Mouse (Mus musculus): ENCODE data around the gene Rab33b. TPM values are rescaled to one million over a fixed set of nuclear protein-coding genes. Genes with fewer than 3 reads are reported as not detected.

Rab33b gene
- polyA plus RNA-seq, 1 experiment from 2014 or later, result 19.4 TPM

DNA sequence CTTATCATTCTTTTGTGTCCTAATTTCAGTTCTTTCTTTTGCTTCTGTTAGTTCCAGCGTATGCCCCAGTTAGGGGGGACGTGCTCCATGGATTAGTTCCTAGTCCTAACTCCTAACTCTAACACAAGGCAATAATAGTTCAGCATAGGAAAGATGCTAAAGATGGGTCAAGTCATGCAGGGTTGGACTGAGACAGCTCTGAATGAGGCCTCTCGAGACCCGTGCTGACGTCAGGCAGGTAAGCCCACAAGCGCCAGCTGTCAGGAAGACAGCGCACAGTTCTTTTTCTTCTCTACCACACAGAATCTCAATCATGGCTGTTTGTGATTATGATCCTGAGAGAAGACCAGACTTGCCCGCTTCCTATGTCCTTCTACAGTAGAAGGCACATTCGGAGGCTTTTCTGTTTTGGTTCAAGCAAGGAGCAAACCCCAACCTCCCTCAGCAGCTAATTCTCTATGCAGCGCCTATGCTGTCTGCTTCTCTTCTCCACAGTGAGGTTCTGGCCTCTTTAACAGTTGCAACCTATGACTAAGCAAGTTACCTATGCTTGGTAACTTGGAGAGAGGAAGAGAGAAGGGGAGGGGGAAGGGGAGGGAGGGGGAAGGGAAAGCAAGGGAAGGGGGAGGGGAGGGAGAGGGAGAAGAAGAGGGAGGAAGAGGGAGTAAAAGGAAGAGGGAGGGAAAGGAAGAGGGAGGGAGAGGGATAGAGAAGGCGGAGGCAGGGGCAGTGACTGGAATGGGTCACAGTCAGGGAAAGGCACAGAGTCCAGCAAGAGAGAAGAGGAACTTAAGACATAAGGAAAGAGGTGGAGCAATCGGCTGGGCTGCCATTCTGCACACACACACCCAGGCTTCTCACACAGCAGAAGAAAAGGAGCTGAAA, 34.4 kb downstream of the Rab33b start:
- no peak overlapping the region for H3K9ac ChIP-seq
- 84% methylated on average over 12 of the region's 12 CpGs for WGBS
- H3K4me1 ChIP-seq, result no peaks in the 10 kb centered on the region
- H3K4me3 ChIP-seq, result no peak overlapping the region
- H3K36me3 ChIP-seq, result peaks cover 41% of the 10 kb centered on the region
- H3K27me3 ChIP-seq (replicated peaks), result no peaks in the 10 kb centered on the region
- ATAC-seq (ENCODE audit: low FRiP score, low read depth), result no peak
- no peak overlapping the region for H3K27ac ChIP-seq
- H3K4me2 ChIP-seq (replicated peaks), result no peak overlapping the region
- no peaks in the 10 kb centered on the region for H3K9me3 ChIP-seq

DNA sequence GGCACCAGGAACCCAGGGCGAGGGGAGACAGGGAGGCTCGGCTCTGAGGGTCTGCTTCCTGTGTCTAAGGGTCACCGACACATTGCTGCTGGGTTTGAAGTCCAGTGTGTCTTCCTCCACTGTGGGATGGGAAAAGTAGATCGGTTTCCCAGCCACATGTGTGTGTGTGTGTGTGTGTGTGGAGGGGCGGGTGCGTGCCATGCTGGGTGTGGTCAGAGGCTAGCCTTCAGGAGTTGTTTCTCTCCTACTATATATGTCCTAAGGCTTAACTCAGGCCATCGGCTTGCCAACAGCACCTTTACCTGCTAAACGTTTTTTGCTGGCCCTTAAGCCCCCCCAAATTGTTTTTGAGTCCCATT, 35.0 kb downstream of the Rab33b start:
- no peak for ATAC-seq (ENCODE audit: low FRiP score, low read depth)
- WGBS, result 70% methylated on average over 8 of the region's 8 CpGs
- Histone ChIP-seq H3K4me3 (no peak overlapping the region), H3K27me3 (replicated peaks) (no peaks in the 10 kb centered on the region), H3K9me3 (no peaks in the 10 kb centered on the region), H3K4me1 (no peaks in the 10 kb centered on the region), H3K4me2 (replicated peaks) (no peak overlapping the region), H3K27ac (no peak overlapping the region), H3K9ac (no peak overlapping the region), H3K36me3 (peaks cover 47% of the 10 kb centered on the region)

DNA sequence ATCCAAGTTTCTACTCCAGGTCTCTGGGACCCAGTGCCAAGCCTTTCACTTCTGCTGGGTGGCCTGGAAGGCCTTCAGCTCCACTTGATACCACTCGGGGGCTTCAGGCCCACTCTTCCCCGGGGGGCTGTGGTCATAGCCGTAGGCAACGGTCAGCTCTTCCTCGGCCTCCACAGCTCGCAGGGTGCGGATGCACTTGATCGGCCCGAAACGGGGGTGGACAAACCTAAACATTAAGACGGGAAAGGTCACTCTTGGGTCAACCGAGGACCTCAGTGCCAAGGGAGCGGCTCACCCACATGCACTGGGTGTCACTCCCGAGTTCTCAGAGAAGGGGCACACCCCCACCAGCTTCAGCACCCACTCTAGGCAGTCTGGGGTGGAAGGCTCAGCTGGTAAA, 37.5 kb downstream of the Rab33b start:
- no peak for ATAC-seq (ENCODE audit: low FRiP score, low read depth)
- Histone ChIP-seq H3K36me3 (peaks cover 72% of the 10 kb centered on the region), H3K9ac (no peak overlapping the region), H3K9me3 (peaks cover 4% of the 10 kb centered on the region; the same call in 1 of the 2 replicates), H3K4me3 (no peak overlapping the region), H3K27ac (no peak overlapping the region), H3K4me2 (replicated peaks) (no peak overlapping the region), H3K27me3 (replicated peaks) (no peaks in the 10 kb centered on the region), H3K4me1 (no peaks in the 10 kb centered on the region)
- WGBS, result 93% methylated on average over 14 of the region's 14 CpGs

DNA sequence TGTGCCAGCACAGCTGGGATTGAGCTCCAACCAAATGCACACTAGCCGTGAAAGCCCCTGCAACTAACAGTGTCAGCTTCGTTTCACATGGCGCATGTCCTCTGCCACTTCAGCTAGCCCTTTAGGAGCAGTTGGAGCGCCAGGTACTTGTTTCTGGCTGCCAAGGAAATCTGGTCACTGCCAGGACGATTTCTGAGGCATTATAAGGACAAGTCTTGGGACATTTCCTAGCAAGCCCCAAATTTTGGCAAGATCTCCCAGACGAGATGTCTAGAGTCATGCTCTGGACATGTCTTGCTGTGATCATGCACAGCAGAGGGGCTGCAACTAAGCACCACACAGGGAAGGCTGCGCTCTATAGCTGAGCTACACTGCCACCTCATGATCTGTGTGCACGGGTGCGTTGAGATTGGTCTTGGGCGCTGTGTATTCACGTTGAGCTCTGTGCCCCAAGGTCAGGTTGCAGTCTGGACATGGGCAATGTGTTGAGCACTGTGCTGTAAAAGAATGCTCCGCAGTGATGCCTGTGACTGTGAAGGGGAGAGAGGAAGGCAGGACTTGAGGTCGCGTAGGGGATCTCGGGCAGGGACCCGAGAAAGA, 41.6 kb downstream of the Rab33b start:
- ATAC-seq (ENCODE audit: low FRiP score, low read depth), result no peak
- no peak overlapping the region for H3K27ac ChIP-seq
- no peak overlapping the region for H3K4me2 ChIP-seq (replicated peaks)
- H3K9ac ChIP-seq, result no peak overlapping the region
- peaks cover 88% of the 10 kb centered on the region for H3K36me3 ChIP-seq
- peaks cover 4% of the 10 kb centered on the region; the same call in 1 of the 2 replicates for H3K9me3 ChIP-seq
- H3K4me1 ChIP-seq, result no peaks in the 10 kb centered on the region
- no peak overlapping the region for H3K4me3 ChIP-seq
- 88% methylated on average over 16 of the region's 16 CpGs for WGBS
- no peaks in the 10 kb centered on the region for H3K27me3 ChIP-seq (replicated peaks)

DNA sequence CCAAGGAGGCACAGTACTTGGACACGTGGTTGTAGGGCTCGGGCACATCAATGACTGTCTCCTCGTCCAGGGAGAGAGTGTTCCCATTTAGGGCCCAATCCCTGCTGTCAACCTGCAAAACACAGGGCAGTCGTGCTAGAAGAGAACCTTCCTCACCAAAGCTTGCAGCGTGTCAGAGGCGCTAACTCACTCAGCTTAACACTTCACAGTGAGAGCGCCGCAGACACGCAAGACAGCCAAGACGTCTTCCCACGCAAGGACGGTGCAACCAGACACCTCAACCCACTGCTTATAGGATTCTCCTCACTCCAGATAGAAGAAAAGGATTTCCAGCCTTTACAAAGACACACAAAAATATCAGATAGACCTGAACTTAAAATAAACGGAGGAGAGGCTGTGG, 43.2 kb downstream of the Rab33b start:
- 94% methylated on average over 13 of the region's 13 CpGs for WGBS

DNA sequence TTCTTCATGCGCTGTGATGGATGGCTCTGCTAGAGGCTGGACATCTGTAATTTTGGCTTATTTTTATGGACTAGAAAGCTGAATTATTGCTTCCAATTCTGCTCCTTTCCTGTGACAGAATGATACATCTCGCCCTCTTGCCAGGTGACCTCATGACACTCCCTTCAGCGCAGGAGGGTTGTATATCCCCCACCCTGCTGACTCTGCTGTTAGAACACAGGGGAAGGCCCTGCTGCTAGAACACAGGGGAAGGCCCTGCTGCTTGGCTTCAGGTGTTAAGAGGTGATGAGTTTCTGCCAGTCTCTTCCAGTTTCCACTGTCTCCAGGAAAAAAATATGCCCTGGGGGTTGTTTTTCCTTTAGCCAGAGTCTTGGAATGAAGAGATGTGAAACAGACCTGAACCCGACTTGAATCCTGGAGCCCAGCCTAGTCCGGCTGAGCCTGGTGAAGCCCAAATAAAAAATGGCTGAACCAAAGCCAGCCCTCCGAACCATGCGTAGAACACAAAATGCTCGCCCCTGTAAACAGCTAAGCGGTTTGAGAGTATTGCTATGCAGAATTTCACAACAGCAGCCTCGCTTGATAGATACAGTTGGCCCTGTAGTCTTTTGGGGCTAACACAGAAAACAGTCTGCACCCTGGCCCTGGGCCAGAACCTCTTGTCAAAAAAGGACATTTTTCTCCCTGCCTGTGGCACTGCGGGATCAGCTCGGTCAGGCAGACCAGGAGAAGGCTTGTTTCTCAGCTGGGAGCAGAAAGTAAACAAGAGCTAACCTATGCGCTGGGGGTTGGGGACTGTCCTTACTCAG, 48.0 kb downstream of the Rab33b start:
- H3K9me3 ChIP-seq, result no peaks in the 10 kb centered on the region
- peak; percentile 61; the same call in 1 of the 2 replicates for ATAC-seq (ENCODE audit: low FRiP score, low read depth)
- H3K4me2 ChIP-seq (replicated peaks), result no peak overlapping the region
- no peak overlapping the region for H3K4me3 ChIP-seq
- 0 out of 2 replicates have a peak overlapping the region, but pooled peaks have one; percentile 0 for H3K27ac ChIP-seq
- peaks cover 11% of the 10 kb centered on the region for H3K4me1 ChIP-seq
- no peak overlapping the region for H3K9ac ChIP-seq
- WGBS, result 75% methylated on average over 13 of the region's 13 CpGs
- H3K36me3 ChIP-seq, result peaks cover 65% of the 10 kb centered on the region
- H3K27me3 ChIP-seq (replicated peaks), result no peaks in the 10 kb centered on the region

More for the DNA sequence above, 43.2 kb downstream of the Rab33b start:
- Histone ChIP-seq H3K4me3 (no peak overlapping the region), H3K4me1 (peaks cover under 1% of the 10 kb centered on the region), H3K27me3 (replicated peaks) (no peaks in the 10 kb centered on the region), H3K4me2 (replicated peaks) (no peak overlapping the region), H3K36me3 (peaks cover 88% of the 10 kb centered on the region), H3K9ac (no peak overlapping the region), H3K9me3 (peaks cover 4% of the 10 kb centered on the region; the same call in 1 of the 2 replicates), H3K27ac (no peak overlapping the region)
- ATAC-seq (ENCODE audit: low FRiP score, low read depth), result no peak

DNA sequence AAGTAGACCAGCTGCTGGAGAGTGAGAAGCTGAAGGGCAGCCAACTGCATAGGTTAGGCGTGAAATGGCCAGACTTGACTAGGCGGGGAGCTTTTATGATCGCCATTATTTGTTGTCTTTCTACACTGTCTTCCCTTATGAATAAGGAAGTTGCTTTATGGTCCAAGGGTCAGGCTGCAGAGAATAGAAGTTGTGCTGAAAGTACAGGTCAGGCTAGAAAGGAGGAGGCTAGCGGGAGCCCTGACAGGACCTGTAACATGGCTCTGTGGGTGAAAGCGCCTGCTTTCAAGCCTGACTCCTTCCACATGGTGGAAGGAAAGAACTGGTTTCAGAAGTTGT, 48.5 kb downstream of the Rab33b start:
- WGBS, result 49% methylated on average over 5 of the region's 5 CpGs
- ATAC-seq (ENCODE audit: low FRiP score, low read depth), result no peak

DNA sequence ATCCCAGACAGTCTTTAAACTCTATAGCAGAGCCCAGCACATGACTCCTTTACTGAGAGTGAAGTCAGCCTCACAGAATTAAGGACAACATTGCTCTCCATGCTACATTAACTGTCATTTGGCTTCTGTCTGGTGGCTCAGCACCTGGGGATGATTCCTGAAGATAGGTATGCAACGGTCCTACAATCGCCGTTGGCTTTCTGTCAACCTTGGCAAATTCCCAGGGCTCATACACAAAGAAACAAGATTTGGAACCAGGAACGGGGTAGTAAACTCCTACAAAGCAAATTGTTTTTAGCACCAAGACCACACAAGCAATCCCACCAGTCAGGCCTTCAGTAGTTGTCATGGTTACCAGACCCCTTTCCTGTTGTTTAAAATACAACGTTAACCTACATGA, 49.9 kb downstream of the Rab33b start:
- H3K27me3 ChIP-seq (replicated peaks), result no peaks in the 10 kb centered on the region
- H3K27ac ChIP-seq, result no peak overlapping the region
- 82% methylated on average over 5 of the region's 5 CpGs for WGBS
- H3K4me2 ChIP-seq (replicated peaks), result no peak overlapping the region
- H3K9ac ChIP-seq, result no peak overlapping the region
- H3K4me3 ChIP-seq, result no peak overlapping the region
- H3K4me1 ChIP-seq, result peaks cover 11% of the 10 kb centered on the region
- no peak for ATAC-seq (ENCODE audit: low FRiP score, low read depth)
- peaks cover 66% of the 10 kb centered on the region for H3K36me3 ChIP-seq
- H3K9me3 ChIP-seq, result no peaks in the 10 kb centered on the region

More for the DNA sequence above, 48.5 kb downstream of the Rab33b start:
- H3K4me3 ChIP-seq, result no peak overlapping the region
- 0 out of 2 replicates have a peak overlapping the region, but pooled peaks have one; percentile 0 for H3K27ac ChIP-seq
- no peaks in the 10 kb centered on the region for H3K27me3 ChIP-seq (replicated peaks)
- no peak overlapping the region for H3K9ac ChIP-seq
- H3K36me3 ChIP-seq, result peaks cover 62% of the 10 kb centered on the region
- H3K4me2 ChIP-seq (replicated peaks), result no peak overlapping the region
- peaks cover 11% of the 10 kb centered on the region for H3K4me1 ChIP-seq
- H3K9me3 ChIP-seq, result no peaks in the 10 kb centered on the region

DNA sequence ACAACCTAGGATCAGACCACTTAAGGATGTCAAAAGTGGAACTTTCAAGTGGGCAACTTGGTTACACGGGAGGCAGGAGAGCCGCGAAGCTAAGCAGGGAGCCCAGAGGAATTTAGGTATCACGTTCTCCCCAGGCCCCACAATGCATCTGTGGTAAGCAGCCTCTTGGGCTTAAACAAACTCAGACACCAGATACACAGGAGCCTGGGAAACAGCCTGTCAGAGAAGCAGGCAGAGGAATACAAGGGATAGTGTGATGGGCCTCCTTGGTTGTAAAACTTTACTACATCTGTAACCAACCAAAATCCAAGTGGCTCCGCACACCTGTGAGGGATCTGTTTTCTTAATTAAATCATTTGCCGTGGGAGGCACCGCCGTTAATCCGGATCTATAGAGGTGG, 50.3 kb downstream of the Rab33b start:
- 82% methylated on average over 9 of the region's 9 CpGs for WGBS
- H3K9me3 ChIP-seq, result no peaks in the 10 kb centered on the region
- H3K27me3 ChIP-seq (replicated peaks), result no peaks in the 10 kb centered on the region
- no peak overlapping the region for H3K4me2 ChIP-seq (replicated peaks)
- H3K36me3 ChIP-seq, result peaks cover 66% of the 10 kb centered on the region
- no peak for ATAC-seq (ENCODE audit: low FRiP score, low read depth)
- no peak overlapping the region for H3K9ac ChIP-seq
- no peak overlapping the region for H3K27ac ChIP-seq
- H3K4me1 ChIP-seq, result peaks cover 11% of the 10 kb centered on the region
- H3K4me3 ChIP-seq, result no peak overlapping the region

DNA sequence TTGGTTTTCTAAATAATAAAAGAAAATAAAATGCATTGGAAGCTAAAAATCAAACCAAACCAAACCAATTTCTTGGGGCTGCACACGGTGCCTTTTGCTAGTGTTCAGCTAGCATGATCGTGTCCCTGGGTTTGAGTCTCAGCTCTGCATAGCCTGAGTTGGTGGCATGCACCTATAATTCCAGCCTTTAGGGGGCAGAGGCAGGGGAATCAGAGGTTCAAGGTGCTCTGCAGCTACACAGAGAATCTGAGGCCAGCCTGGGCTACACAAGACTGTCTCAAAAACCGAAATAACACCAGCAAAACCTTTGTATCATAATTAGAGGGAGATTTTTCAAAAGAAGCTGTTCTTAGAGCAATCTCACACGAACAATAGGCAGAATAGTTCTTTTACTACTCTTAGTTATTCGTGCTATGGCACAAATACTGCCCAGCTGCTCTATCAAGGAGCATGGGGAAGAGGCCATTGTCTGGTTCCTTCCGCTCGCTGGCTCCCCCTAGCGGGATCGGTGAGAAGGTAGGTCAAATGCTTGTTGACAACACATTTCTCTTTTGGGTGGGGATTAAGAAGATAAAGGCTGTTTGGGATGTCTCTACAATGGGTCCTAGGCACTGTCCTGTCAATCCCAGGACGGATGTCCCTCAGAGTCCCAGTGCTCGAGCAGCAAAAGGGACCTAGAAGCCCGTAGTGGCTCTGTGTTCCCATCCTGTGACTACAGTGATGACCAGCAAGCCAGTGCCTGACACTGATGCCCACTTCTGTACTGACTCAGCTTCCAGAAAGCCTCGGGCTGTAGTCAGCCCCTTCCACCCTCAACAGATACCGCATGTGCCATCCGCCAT, 56.1 kb downstream of the Rab33b start:
- no peaks in the 10 kb centered on the region for H3K27me3 ChIP-seq (replicated peaks)
- no peak overlapping the region for H3K4me2 ChIP-seq (replicated peaks)
- no peaks in the 10 kb centered on the region for H3K4me1 ChIP-seq
- H3K9ac ChIP-seq, result no peak overlapping the region
- no peaks in the 10 kb centered on the region for H3K9me3 ChIP-seq
- no peak for ATAC-seq (ENCODE audit: low FRiP score, low read depth)
- WGBS, result 57% methylated on average over 15 of the region's 15 CpGs
- peaks cover 61% of the 10 kb centered on the region for H3K36me3 ChIP-seq
- H3K27ac ChIP-seq, result no peak overlapping the region
- H3K4me3 ChIP-seq, result no peak overlapping the region

DNA sequence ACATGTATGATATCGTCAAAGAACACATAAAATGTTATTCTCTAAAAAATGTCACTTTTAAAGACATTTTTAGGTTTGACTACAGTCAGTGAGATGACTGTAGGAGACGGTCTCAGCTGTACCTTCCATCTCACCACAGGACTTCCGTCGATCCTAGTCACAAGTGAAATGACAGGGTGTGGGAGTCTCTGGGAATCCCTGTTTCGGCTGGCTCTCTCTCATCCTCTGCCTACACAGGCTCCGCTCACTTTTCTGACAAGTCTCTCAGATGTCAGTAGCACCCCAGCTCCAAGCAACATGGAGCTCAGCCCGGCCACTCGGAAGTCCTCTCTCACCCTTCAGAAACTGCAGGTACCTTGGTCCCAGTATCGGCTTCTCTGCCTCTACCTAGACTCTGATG, 56.9 kb downstream of the Rab33b start:
- no peak overlapping the region for H3K4me2 ChIP-seq (replicated peaks)
- H3K36me3 ChIP-seq, result peaks cover 56% of the 10 kb centered on the region
- ATAC-seq (ENCODE audit: low FRiP score, low read depth), result no peak
- 94% methylated on average over 9 of the region's 9 CpGs for whole genome bisulfite sequencing
- H3K27ac ChIP-seq, result no peak overlapping the region
- no peaks in the 10 kb centered on the region for H3K27me3 ChIP-seq (replicated peaks)
- H3K9me3 ChIP-seq, result no peaks in the 10 kb centered on the region
- no peaks in the 10 kb centered on the region for H3K4me1 ChIP-seq
- no peak overlapping the region for H3K9ac ChIP-seq
- H3K4me3 ChIP-seq, result no peak overlapping the region

Measured in neural tube, embryonic 12.5 days (tissue).